Mouse (Mus musculus): ENCODE data around the gene Il1b.

Il1b gene

GRCm38 (mm10) chr2:129368795-129369194, 2.1 kb downstream of the Il1b start:
- DNase-seq (ENCODE audit: low read depth, low spot score): no peak

GRCm38 (mm10) chr2:129368106-129368505, 2.8 kb downstream of the Il1b start:
- DNase-seq (ENCODE audit: low read depth, low spot score): no peak

- no peak for DNase-seq (ENCODE audit: low read depth, low spot score)
Observed at GRCm38 (mm10) chr2:129367246-129367645, 3.7 kb downstream of the Il1b start.

GRCm38 (mm10) chr2:129360975-129361560, 9.9 kb downstream of the Il1b start:
- no peak for DNase-seq (ENCODE audit: low read depth, low spot score)

GRCm38 (mm10) chr2:129360197-129360596, 10.7 kb downstream of the Il1b start:
- DNase-seq (ENCODE audit: low read depth, low spot score): no peak

GRCm38 (mm10) chr2:129338138-129338621, 32.8 kb downstream of the Il1b start:
- no peak for DNase-seq (ENCODE audit: low read depth, low spot score)

- DNase-seq (ENCODE audit: low read depth, low spot score): no peak
Observed at GRCm38 (mm10) chr2:129333471-129333870, 37.5 kb downstream of the Il1b start.

GRCm38 (mm10) chr2:129330540-129330939, 40.4 kb downstream of the Il1b start:
- DNase-seq (ENCODE audit: low read depth, low spot score): no peak

GRCm38 (mm10) chr2:129330024-129330423, 40.9 kb downstream of the Il1b start:
- no peak for DNase-seq (ENCODE audit: low read depth, low spot score)

- no peak for DNase-seq (ENCODE audit: low read depth, low spot score)
Observed at GRCm38 (mm10) chr2:129328238-129328637, 42.7 kb downstream of the Il1b start.

- no peak for DNase-seq (ENCODE audit: low read depth, low spot score)
Observed at GRCm38 (mm10) chr2:129324216-129324615, 46.7 kb downstream of the Il1b start.

GRCm38 (mm10) chr2:129322117-129322635, 48.8 kb downstream of the Il1b start:
- DNase-seq (ENCODE audit: low read depth, low spot score): no peak

GRCm38 (mm10) chr2:129320033-129320605, 50.8 kb downstream of the Il1b start:
- DNase-seq (ENCODE audit: low read depth, low spot score): no peak

- no peak for DNase-seq (ENCODE audit: low read depth, low spot score)
Observed at GRCm38 (mm10) chr2:129315831-129316230, 55.1 kb downstream of the Il1b start.

GRCm38 (mm10) chr2:129314880-129315279, 56.1 kb downstream of the Il1b start:
- no peak for DNase-seq (ENCODE audit: low read depth, low spot score)

Measured in embryo, embryonic 11.5 days (tissue).